Mouse (Mus musculus) CD4-positive naive resting alpha-beta T cell, adult 76 days (primary cell): Measurements from ENCODE around the gene Gmpr. TPM values are rescaled to one million over a fixed set of nuclear protein-coding genes. Genes with fewer than 3 reads are reported as not detected.

Experiments used
- total RNA-seq: library from RNA; stranded (reverse); gene quantifications from one replicate; pipeline ENCODE4 v1.2.4, GENCODE M21; 2023

Gmpr gene
- not detected for total RNA-seq

DNA sequence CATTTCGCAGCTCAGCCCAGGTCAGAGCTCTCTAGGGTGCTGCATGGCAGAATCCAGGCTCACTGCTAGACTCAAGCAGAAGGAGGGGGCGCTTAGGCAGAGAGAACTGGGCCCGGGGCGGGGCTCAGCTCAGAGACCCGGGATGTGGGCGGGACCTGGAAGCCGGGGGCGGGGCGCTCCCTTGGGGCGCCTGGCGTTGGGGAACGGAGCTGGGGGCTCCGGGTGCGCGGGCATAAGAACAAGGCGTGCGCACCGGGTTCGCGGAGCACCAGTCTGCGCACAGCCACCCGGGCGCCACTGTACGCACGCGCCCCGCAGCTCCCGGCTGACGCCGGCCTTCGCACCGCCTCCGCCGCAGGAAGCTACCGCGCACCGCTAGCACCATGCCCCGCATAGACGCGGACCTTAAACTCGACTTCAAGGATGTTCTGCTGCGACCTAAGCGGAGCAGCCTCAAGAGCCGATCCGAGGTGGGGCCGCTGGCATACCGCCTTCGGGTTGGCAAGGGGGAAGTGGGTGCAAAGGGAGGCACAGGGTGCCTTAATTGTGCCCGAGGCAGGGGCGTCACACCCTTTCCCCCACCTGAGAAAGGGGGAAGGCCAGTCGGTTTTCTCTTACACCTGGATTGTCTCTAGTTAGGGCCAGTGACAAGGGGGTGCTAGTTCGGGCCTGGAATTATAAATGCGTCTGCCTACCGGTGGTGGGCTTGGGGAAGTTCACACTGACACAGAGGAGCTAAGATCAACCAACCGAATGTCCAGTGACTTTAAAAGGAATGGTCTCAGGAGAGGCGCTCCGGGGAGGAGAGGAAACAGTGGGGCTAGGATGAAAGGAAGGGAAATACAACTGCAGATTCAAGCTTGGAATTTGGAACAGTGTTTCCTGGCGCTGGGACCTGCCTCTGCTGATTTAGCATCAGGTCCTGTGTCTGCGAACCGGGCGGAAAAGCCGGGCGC lies at the start of gene Gmpr:
Gene Gmpr (plus strand): TSS at position 171 of the 956 bp plus-strand sequence.

Other genes starting within 250 kb of the Gmpr start
- gene Mylip, start 117.7 kb upstream of the Gmpr start, total RNA-seq: 43.7 TPM